Mouse (Mus musculus): ENCODE data around the gene Tmem160.

DNA sequence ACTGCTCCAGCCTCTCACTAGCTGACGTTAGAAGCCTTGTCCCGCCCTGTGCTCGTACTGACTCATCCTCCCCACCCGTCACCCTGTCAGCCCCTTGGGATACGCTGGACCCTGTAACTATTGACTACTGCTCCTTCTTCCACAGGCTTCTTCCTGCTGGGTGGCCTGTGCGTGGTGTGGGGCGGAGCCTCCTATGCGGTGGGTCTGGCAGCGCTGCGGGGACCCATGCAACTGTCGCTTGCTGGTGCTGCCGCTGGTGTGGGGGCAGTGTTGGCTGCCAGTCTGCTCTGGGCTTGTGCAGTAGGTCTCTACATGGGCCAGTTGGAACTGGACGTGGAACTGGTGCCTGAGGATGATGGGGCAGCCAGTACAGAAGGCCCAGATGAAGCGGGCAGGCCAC is 2.4 kb downstream of the Tmem160 start:
- TF ChIP-seq CTCF (IDR thresholded peaks at IDR 0.05; ENCODE audit: low read depth): no peak
- TF ChIP-seq EP300 (optimal IDR thresholded peaks at IDR 0.05): no peak
